Mouse (Mus musculus): ENCODE results near the gene Cd6.

Gene Cd6

DNA sequence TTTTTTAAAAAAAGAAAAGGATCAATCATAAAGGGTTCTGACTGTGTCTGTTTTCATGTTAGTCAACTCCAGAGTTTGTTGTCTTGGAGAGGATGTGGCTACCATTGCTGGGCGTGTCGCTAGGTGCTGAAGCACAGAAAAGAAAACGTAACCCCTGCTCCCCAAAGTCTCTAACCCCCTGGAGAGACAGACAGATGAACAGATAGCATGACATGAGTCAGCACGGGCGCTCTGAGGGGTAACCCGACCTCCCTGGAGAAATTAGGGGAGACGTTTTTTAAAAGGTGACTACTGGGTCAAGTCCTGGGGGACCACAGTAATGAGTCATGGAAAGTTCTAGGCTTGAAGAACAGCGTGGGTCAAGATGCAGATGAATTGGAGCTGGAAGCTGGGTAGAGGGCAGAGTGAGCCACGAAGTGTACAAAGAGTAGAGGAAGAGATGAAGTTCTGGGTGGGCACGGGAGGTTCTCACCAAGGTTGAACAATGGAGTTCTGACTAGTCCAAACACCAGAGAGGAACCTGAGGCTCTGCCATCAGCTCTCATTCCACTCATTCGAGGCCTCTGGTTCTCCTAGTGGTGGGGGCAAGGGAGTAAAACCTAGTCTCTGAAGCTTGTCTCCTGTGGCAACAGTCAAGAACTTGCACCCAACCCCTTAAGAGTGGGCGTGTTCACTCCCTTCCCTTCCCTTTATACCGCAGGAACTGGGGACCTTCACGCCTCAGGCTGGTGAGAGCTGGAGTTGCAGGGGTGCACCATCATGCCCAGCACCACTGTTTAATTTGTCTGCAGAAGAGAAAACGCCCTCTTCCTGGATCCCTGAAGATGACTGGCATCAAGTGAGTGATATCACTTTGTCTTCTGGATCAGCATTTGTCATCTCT, 9.4 kb upstream of the Cd6 start, which contains the start of gene Slc15a3:
Gene Slc15a3 (plus strand): TSS at position 718 of the 883 bp plus-strand sequence.
- DNase-seq (ENCODE audit: low spot score in 2 of 2), result no peak

DNA sequence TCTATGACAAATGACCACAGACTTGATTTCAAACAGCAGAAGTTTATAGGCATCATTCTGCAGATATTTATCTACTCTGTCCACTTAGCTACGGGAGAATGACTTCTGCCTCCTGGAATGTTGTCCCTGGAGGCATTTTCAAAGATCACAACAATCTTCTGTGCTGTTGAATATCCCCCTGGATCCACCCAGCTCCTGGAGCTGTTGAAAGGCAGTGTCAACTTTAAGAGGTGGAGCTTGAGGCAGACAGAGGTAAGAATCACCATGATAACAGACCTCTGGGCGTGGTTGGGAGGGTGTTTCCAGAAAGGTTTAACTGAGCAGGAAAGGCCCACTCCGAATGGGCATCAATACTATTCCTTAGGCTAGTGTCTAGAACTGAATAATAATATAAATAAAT, 5.8 kb upstream of the Cd6 start:
- DNase-seq (ENCODE audit: low spot score in 2 of 2), result no peak

DNA sequence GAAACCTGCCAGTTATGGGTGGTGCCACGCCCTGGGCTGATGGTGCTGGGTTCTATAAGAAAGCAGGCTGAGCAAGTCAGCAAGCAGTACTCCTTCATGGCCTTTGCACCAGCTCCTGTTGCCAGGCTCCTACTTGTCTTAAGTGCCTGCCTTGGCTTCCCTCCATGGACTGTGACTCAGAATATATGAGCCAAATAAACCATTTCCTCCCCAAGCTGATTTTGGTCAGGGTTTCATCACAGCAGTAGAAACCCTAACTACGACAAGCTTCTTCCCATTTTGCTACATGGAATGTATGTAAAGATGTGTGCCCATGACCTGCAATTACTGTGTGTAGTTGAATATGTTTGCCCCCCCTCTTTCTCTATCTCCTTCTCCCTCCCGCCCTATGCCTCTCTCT, 3.8 kb upstream of the Cd6 start:
- DNase-seq (ENCODE audit: low spot score in 2 of 2), result no peak

DNA sequence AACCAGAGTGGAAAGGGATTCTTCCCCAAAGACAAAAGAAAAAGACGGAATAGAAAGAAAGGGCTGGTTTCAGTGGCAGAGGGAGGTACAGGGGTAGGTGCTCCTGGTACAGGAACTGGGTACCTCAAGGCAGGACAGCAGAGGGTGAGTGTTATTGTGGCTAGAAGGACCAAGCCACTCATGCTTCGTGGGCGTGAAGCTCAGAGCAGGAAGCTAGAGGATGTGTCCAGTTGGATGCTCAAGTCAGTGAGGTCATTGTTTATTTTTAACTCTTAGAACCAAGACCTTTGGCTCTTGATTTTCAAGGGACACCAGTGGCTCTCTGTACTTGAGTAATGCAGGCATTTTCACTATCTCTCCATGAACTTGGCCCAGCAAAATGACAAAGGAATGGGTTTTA, 2.2 kb upstream of the Cd6 start:
- no peak for DNase-seq (ENCODE audit: low spot score in 2 of 2)

DNA sequence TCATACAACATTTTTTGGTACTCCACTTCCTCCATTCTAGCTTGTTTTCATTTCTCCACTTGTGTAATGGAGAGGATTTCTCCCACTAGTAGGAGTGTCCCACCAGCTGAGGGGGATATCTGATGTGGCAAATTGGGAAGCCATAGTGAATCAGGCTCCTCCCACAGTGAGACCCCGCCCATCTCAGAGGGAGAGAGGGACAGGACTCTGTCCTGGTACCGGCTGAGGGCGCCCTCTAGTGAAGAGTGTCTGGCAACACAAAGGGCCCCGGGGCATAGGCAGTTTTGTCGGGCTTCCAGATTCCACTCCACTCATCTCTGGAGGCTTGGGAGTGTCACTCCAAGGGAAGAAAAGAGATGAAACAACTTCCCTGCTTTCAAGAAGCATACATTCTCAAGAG, 1.6 kb upstream of the Cd6 start:
- DNase-seq (ENCODE audit: low spot score in 2 of 2), result peak; percentile 66 to 73

DNA sequence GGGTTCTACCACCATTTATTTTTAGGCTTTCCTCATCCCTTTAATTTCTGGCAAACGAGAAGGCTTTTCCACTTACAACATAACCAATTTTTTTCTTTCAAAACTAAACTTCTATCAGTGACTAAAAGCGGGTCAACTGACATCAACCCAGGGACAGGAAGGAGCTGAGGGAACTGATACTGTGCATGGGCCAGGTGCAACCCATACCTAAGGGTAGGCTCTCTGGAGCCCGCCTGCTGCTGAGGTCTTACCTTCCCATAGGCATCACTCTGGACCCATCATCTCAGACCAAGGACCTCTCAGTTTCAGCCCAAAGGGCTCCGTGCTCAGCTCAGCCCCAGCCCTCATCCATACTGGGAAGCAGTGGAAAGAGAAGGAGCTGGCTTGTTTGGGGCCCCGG, 1.5 kb downstream of the Cd6 start:
- no peak for DNase-seq (ENCODE audit: low spot score in 2 of 2)

DNA sequence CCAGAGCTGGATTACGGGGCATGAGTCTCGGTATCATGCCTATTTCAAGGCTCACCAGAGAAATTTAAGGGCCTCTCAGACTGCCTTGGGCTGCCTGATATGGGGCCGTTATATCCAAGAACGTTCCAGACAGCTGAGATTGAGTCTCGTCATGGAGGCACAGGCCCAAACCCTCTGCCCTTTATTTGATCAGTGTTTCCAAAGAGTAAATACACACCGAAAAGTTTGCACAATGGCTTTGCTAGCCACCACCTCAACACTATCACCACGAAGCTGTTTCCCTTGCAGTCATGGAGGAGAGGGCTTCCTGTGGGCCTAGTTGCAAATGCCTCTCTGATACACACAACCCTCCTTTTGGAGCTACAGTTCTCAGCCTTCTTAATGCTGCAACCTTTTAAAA, 5.8 kb downstream of the Cd6 start:
- DNase-seq (ENCODE audit: low spot score in 2 of 2), result no peak

DNA sequence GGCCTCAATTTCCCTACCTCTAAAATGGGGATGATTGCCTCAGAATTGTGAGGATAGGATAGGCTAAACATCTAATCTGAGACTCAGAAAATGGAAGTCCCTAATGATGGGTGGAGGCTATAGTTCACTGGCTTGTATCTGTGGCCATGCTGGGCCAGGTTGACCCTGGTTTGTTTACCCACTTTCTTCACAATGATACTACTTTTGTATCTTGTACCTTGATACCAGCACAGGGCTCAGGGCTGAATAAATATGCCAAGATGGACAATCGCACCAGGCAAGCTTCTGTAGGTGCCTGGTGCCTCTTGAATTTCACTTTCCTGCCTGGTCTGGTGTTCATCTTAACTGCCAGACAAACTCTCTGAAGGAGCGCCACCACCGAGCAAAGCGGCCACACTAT, 7.3 kb downstream of the Cd6 start:
- DNase-seq (ENCODE audit: low spot score in 2 of 2), result no peak

DNA sequence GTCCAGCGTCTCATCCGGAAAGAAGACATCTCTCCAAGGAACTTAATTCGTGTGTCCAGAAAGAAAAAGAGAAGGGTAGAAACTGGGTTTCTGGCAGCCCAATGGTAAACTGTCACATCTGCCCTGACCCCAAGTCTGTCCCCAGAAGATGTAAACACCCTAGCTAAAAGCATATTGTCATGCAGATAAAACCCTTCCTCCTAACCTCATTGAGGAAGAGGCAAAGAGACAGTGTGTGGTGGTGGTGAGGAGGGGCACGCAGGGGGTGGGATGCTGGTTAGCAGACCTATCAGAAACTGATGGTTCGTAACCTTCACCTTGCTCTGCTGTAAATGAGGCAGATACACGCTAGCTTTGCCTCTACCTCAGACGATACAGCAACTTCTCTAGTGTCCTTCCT, 8.5 kb downstream of the Cd6 start:
- DNase-seq (ENCODE audit: low spot score in 2 of 2), result no peak

DNA sequence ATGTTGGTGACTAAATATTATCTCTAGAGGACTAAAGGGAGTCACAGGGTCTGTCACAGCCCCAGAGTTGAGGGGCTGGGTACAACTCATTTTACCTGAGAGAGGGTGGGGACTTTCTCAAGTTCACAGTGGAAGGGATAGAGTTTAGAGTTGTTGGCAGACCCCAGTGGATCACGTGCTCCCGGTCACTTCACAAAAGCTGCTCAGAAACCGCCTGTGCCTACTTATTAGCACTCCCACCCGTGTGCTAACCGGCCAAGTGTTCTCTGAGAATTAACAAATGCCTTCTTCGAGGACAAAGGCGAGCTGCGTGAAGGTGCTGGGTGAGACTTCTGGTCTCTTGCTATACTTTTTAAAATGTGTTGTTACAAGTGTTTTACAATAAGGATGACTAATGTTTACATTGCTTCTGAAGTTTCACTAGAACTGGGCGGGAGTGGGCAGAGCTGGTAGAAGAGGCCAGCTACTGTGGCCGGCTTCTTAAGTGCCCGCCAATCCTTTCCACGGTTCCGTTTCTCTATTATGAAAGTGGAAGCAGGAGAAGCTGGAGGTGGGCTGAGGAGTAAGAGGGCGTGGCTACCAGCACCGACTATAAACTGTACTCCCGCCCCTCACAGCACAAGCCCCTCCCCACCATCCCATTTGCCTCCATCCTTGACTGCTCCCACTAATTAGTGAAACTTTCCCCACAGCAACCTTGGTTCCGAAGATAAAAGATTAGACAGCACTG, 11.5 kb downstream of the Cd6 start:
- DNase-seq (ENCODE audit: low spot score in 2 of 2), result no peak

DNA sequence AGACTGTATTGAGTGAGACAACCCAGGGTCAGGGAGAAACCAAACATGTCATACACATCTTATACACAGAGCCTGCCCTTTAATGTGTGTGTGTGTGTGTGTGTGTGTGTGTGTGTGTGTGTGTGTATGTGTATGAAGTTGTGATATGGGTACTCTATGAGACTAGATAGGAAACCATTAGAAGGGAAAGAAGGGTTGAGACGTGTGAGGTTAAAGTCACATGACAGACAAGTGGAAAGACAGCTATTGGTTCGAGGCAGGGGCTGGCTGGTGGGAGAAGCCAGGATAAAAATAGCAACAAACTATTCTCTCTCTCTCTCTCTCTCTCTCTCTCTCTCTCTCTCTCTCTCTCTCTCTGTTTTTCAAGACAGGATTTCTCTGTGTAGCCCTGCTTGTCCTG, 13.4 kb downstream of the Cd6 start:
- DNase-seq (ENCODE audit: low spot score in 2 of 2), result no peak

DNA sequence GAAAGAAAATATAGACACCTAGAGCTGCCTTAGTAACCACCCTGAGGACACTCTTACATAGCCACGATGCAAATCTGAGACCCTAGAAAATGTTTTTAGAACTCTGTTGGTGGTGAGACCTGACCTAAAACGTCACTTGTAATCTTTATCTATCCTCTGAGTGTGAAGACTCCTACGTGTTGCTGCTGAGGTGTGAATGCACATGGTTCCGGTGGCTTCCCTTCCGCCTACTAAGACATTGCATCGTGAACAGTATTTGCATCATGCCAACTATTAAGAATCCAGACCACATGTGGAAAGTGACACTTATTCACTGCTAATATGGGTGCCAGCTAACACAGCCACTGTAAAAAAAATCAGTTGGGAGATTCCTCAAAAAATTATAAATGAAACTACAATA, 14.0 kb downstream of the Cd6 start:
- DNase-seq (ENCODE audit: low spot score in 2 of 2), result no peak

DNA sequence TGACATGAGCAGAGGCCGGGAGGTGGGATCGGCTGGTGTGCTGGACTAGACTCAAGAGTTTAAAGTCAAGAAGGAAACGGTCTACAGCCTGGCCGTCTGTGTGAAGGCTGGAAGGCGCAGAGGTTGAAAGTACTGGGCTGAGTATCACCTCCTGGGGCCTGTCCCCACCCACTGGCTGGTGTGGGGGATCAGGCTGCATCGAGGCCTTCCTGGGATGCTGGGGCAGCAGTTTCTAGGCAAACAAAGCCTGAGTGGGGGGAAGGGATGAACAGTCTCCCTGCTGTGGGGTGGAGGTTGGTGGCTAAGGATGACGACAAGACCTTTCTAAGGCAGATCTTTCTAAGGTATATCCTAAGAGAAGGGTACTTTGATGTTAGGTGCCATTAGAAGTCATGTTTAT, 16.0 kb downstream of the Cd6 start:
- no peak for DNase-seq (ENCODE audit: low spot score in 2 of 2)

DNA sequence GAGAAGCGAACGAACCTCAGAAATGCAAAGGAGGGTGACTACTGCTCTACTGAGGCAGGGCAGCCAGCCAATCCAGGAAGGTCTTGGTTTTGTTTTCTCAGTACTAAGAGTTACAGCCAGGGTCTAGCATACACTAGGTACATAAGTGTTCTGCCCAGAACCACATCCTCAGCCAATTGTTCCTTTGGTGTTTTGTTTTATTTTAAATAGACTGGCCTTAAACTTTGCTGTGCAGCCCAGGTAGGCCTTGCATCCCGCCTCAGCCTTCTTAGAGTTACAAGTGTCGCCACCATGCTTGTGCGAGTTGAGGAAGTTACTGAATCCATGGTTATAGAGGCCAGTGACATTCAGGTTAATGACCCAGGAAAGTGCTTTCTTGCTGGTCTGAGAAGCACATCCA, 16.8 kb downstream of the Cd6 start:
- DNase-seq (ENCODE audit: low spot score in 2 of 2), result no peak

DNA sequence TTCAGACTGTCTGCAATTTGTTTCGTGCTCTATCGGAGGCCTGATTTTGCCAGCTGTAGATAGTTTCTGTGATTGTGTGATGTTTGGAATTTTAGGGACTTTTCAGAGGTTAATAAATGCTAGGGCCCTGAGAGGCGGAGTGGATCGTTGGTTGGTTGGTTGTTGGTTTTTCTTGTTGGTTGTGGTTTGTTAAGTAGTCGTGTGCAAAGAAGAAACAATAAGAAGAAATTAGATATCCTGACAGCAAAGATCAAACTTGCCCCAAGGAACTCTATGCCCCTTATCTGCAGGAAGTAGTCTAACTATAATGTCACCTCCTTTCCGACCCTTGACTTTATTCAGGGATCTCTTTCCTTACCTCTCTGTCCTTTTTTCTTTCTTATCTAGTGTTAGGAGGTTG, 18.4 kb downstream of the Cd6 start:
- no peak for DNase-seq (ENCODE audit: low spot score in 2 of 2)

DNA sequence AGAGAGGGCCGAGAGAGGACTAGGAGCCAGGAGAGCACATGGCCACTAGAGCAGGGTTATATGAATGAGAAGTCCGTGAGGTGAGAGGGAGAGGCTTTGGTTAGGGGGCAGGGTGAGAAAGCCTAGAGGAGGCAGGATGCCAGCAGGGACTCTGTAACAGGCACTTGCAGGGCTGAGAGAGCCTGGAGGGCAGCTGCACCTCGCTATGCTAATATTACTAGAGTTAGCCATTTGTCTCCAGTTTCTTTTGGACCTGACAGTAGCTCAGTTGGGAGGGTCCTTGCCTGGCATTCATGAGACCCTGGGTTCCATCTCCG, 19.7 kb downstream of the Cd6 start:
- DNase-seq (ENCODE audit: low spot score in 2 of 2), result no peak

DNA sequence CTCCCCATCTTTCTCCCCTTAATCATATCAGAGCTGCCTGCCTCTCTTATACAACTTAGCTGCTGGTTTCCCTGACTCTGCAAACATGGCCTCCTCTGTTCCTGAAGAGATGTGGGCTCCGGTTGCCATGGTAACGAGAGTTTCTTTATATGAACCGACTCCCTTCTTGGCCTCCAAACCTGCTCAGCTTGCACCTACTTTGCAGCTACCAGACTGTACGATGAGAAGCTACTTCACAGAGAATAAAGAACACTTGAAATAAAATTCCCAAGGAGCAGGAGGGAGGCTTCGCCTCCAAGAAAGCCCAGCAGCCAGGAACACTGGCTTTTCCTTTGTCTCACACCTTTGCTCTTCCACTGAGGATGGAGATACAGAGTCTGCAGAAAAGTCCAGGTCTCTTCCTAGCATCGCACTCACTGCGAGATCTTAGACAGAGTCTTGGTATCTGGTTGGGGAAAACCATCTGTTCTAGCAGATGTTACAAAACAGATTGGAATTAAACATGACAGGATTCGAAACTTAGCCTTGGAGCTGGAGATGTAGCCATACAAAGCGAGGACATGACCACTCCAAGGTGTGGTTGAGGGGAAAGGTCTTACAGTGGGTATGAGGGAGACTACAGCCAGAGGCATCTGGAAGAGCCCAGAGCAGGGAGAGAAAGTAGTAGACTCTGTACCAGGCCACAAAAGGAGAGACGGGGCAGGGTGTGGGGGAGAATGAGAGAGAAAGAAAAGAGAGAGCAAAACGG, 20.3 kb downstream of the Cd6 start:
- no peak for DNase-seq (ENCODE audit: low spot score in 2 of 2)

DNA sequence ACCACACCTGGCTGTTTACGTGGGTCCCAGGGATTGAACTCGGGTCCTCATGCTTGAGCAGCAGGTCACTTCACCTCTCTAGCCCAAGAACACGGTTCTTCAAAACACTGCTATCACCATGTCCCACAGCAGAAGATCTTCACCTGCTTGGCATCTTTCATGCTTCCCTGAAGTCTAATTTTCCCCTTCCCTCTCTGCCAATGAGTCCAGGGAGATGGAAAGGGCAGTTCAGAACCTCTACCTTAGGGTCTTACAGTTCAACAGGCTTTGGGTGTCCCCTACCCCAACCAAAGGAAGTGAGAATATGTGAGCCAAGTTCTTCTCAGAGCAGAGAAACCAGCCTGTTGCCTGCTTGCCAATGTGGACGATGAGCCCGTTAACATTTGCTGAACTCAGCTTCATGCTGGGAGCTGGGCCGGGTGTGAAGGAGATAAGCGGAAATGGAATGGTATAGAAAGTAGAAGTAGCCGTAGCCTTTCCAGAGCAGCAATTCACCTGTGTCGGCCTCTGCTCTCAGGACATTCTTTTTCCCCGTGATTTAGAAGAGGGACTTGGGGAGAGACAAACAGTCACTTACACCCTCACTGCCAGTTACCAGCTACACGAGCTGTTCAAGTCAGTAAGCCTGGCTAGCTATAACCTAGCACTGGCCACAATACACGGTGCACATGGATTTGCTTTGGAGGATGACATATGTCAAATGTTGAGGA, 21.2 kb downstream of the Cd6 start:
- DNase-seq (ENCODE audit: low spot score in 2 of 2), result no peak

DNA sequence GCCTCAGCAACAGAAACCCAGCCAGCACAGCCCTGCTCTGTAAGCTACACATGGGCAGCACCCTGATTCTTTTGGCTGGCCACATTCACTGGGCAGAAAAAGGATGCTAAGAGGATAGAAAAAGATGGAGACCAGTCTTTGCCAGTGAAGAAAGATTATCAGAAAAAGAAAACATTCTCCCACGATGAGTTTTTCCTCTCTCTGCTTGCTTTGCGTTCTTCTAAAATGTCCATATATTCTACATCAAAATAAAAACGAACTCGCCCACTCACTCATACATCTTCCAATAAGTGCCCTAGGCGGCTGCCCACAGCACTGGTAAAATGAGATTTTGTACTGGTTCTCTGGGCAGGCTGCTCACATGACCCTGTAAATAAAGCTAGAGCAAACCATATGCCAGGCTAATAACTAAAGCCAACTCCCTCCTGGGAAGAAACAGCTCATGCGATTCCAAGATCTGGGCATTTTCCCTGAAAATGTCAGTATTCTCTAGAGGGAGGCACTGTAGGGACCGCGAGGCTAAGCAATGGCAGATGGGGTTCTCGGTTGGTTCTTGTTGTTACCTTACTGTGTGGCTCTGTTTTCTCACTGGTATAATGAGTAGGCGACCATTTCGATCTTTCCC, 24.1 kb downstream of the Cd6 start:
- no peak for DNase-seq (ENCODE audit: low spot score in 2 of 2)

DNA sequence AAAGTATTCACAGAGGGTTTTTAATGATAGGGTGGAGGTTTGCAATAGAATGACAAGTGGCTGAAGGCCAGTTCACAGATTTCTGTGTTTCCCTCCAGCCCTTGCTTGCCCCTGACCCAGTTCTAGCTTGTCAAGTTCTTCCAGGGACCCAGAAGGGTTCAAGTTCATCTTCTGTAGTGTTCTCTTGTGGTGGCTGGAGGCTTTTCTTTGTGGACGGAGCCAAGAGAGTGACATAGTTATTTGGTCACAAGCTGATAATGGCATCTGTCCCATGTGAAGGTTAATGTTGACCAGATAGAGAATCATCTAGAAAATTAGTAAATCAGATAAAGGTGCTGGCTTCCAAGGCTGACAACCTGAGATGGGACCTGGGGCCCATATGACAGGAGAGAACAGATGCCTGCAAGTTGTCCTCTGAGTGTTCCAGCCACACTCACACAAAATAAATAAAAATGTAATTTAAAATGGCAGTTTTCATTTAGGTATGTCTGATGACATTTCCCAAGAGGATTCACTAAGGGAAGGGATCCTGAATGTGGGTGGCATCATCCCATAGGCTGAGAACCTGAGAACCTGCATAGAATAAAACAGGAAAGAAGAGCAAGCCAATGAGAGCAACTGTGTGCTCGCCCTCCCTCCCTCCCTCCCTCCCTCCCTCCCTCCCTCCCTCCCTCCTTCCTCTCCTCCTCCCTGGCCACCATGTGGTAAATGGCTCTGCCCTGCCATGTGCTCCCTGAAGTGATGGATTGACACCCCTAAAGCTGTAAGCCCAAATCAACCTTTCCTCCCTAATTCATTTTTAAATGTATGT, 24.8 kb downstream of the Cd6 start:
- no peak for DNase-seq (ENCODE audit: low spot score in 2 of 2)

DNA sequence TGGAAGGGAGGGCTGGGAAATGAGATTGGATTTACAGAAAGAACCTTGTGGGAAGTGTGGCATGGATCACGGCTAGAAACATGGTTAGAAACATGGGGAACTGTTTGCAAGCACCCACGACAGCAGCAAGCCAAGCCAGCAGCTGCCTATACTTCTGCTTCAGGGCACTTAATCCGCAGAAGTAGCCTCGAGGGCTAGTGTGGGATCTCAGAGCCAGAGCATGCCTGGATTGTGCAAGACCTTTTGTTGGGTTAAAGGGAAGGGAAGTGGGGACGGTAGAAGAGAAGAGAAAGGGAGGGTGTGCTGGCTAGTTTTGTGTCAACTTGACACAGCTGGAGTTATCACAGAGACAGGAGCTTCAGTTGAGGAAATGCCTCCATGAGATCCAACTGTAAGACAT, 26.1 kb downstream of the Cd6 start:
- no peak for DNase-seq (ENCODE audit: low spot score in 2 of 2)
